Mouse (Mus musculus): ENCODE data around the gene Hist1h3d.
"Not testable (repeated sequence)": the region's sequence is repeated elsewhere in the genome, so short reads cannot be mapped to it uniquely, and the experiment has no call there.

Hist1h3d gene

DNA sequence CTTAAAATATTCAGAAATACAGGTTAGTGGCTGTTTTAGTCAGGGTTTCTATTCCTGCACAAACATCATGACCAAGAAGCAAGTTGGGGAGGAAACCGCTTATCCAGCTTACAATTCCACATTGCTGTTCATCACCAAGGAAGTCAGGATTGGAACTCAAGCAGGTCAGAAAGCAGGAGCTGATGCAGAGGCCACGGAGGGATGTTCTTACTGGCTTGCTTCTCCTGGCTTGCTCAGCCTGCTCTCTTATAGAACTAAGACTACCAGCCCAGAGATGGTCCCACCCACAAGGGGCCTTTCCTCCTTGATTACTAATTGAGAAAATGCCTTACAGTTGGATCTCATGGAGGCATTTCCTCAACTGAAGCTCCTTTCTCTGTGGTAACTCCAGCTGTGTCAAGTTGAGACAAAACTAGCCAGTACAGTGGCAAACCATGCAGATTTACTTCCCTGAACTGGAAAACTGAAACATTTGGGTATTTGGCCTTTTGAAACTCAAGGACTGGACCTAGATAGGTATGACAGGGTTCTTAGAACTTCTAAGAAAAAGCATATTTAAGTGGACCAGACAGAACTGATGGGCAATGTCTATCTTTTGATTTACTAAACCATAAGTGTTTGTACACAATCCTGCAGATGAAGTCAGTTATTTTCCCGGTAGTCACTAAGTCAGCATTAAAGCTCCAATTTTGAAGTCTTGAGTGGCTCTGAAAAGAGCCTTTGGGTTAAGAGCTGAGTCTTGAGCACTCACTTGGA, 33.2 kb upstream of the Hist1h3d start:
- not testable (repeated sequence) for DNase-seq

DNA sequence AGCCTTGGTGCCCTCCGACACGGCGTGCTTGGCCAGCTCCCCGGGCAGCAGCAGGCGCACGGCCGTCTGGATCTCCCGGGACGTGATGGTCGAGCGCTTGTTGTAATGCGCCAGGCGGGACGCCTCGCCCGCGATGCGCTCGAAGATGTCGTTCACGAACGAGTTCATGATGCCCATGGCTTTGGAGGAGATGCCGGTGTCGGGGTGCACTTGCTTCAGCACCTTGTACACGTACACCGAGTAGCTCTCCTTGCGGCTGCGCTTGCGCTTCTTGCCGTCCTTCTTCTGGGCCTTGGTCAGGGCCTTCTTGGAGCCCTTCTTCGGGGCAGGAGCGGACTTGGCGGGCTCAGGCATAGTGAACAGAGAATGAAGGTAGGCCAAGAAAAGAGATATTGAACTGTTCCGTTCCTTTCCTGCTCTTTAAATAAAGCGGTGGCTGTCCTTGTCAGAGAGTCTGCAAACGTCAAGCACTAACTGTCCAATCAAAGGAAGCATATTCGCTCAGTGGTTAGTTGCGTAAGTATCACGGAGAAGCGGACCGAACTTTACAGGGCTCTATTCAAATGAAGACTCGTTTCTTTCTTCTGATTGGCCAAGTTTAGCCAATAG, 32.5 kb upstream of the Hist1h3d start, which contains the start of gene Hist1h2bh:
Gene Hist1h2bh (minus strand): TSS at position 394 of the 609 bp plus-strand sequence.
- peak; percentile 81 for DNase-seq

- DNase-seq, result peak; percentile 82
Observed at GRCm38 (mm10) chr13:23543965-23544786, 31.4 kb upstream of the Hist1h3d start, which contains the start of gene Hist1h3f. Hist1h3f (plus strand) TSS chr13:23544052.

DNA sequence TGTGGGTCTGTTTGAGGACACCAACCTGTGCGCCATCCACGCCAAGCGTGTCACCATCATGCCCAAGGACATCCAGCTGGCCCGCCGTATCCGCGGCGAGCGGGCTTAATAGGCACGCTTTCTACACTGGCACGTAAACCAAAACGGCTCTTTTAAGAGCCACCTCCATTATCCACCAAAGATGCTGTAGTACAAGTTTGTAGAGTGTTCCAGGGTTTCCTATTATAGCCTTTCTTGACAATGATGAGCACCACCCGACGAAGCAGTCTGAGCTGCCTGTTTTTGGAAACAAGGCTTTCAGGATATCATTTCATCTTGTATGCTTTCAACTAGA, 30.8 kb upstream of the Hist1h3d start:
- DNase-seq, result peak; percentile 50

DNA sequence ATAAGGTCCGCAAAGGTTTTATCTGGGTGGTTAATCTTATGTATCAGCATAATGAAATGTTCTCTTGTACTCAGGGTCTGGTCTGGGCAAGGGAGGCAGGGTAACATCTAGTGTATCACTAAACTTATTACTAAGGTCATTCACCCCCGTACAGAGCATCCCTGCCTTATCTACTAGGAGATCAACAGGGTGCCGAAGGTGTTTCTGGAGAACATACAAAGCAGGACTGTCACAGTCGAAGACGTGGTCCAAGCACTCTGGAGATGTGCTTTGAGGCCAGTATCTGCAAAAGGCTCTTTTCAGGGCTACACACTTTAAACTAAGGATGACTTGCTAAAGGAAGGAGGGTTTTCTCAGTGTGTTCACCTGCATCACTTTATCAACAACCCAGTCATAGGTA, 28.9 kb upstream of the Hist1h3d start:
- DNase-seq, result no peak

DNA sequence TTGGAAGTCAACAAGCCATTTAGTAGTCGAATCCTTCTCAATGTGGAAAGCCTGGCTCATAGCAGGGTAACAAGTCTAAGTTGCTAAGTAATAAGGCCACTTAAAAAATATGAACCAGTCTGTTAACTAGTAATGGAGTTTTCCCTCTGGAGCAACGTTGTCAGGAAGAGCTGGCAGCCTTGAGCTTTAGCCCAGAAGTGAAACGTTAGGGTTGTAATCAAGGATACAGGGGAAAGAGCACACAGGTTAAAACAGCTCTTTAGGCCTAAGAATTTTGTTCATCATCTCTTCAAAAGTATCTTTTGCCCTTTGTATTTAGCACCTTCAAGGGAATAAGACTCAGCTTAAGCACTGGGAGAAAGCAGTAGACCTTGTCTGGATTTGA, 24.8 kb upstream of the Hist1h3d start:
- no peak for DNase-seq

- peak; percentile 91 for DNase-seq
Observed at GRCm38 (mm10) chr13:23551146-23551834, 24.3 kb upstream of the Hist1h3d start, which contains the start of gene Hist1h4f. Hist1h4f (minus strand) TSS chr13:23551648.

DNA sequence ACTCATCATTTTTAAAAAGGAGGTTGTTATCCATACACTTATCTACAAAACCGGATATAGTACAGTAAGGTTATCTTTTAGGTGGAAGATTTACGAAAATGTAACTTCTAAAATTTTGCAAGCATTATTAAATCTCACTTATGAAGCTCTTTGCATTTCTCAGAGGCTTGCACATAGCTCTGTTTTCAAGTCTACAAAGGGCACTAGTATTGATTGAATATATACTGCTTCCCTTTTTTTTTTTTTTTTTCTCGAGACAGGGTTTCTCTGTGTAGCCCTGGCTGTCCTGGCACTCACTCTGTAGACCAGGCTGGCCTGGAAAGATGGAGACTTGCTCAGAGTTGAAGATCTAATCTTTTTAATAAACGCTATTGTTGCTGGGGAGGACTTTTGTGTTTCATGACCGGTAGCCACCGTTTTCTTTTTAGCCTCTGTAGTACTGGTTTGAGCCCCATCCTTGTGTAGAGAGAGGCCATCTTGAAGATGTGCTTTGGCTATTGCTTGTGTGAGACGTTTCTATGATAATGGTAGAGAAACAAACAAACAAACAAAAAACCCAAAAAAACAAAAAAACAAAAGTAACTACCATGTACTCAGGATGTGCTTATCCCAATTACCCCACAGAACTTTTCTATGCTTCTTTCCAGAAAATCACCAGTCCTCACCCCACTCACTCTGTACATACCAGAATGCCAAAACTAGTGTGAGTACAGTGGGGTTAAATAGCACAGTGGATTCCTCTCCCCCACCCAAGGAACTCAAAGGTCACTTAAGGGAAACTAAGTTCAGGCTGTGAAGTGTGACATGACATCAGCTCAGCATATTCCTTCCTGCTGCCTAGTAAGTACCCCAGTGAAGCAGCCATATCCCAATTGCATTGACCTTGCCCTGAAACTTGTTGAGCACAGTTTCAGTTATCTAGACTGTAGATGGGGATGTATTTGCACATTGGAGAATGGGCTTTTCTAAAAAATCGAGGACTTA, 23.3 kb upstream of the Hist1h3d start:
- DNase-seq, result no peak

DNA sequence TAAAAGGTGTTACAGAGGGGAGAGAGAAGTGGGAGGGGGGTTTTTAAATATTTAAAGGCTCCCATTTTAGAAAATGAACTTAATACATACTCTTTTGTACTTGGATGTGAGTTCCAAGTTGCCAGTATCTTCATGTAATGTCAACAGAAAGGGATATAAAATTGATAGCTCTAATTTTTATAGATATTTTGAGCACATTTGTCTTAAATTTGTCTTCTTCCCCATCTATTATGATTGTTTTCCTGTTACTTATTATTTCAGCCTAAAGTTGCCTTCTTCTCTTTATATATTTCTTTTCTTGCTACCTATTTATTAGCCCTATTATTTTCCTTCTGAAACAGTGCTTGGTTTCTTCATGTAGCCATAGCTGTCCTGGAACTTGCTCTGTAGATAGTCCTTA, 22.6 kb upstream of the Hist1h3d start, which contains the start of gene Hist1h1d:
Gene Hist1h1d (plus strand): TSS at position 301 of the 400 bp plus-strand sequence.
- no peak for DNase-seq

- no peak for DNase-seq
Observed at GRCm38 (mm10) chr13:23554393-23554792, 21.2 kb upstream of the Hist1h3d start.

DNA sequence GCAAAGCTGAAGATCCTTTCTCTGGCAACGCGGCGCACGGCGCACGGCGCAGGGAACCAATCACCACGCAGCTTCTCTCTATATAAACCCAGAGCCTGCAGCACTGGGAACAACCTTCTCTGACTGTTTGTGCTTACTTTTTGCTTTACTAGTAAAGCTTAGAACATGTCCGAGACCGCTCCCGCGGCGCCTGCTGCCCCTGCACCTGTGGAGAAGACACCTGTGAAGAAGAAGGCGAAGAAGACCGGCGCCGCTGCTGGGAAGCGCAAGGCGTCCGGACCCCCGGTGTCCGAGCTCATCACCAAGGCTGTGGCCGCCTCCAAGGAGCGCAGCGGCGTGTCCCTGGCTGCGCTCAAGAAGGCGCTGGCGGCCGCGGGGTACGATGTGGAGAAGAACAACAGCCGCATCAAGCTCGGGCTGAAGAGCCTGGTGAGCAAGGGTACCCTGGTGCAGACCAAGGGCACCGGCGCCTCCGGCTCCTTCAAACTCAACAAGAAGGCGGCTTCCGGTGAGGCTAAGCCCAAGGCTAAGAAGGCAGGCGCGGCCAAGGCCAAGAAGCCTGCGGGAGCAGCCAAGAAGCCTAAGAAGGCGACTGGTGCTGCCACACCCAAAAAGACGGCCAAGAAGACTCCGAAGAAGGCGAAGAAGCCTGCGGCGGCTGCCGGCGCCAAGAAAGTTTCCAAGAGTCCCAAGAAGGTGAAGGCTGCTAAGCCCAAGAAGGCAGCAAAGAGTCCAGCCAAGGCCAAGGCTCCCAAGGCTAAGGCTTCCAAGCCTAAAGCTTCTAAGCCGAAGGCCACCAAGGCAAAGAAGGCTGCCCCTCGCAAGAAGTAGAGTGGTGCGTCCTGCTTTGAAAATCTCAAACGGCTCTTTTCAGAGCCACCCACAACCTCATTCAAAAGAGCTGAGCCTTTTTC, 20.4 kb upstream of the Hist1h3d start:
- DNase-seq, result peak; percentile 92

GRCm38 (mm10) chr13:23555839-23556416, 19.6 kb upstream of the Hist1h3d start:
- DNase-seq, result peak; percentile 74

GRCm38 (mm10) chr13:23556906-23557305, 18.7 kb upstream of the Hist1h3d start:
- DNase-seq, result no peak

- DNase-seq, result not testable (repeated sequence)
Observed at GRCm38 (mm10) chr13:23560699-23561098, 14.9 kb upstream of the Hist1h3d start.

GRCm38 (mm10) chr13:23561531-23561882, 14.1 kb upstream of the Hist1h3d start:
- not testable (repeated sequence) for DNase-seq

DNA sequence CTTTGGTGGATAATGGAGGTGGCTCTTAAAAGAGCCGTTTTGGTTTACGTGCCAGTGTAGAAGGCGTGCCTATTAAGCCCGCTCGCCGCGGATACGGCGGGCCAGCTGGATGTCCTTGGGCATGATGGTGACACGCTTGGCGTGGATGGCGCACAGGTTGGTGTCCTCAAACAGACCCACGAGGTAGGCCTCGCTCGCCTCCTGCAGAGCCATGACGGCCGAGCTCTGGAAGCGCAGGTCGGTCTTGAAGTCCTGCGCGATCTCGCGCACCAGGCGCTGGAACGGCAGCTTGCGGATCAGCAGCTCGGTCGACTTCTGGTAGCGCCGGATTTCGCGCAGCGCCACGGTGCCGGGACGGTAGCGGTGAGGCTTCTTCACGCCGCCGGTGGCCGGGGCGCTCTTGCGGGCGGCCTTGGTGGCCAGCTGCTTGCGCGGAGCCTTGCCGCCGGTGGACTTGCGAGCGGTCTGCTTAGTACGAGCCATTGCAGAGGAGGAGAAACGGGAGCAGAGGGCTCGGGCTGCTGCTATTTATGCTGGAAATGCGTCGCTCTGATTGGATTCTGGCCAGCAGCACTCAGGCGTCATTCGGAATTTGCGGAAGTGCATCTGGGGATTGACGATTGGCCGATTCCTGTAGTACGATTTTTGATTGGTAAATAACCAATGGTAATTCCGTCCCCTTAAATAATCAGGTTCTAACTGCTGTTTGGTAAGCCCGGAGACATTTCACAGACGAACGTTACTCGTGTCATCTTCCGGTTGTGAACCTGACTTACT, 13.5 kb upstream of the Hist1h3d start, which contains the start of gene Hist1h3e:
Gene Hist1h3e (minus strand): TSS at position 487 of the 777 bp plus-strand sequence.
- peak; percentile 91 for DNase-seq

DNA sequence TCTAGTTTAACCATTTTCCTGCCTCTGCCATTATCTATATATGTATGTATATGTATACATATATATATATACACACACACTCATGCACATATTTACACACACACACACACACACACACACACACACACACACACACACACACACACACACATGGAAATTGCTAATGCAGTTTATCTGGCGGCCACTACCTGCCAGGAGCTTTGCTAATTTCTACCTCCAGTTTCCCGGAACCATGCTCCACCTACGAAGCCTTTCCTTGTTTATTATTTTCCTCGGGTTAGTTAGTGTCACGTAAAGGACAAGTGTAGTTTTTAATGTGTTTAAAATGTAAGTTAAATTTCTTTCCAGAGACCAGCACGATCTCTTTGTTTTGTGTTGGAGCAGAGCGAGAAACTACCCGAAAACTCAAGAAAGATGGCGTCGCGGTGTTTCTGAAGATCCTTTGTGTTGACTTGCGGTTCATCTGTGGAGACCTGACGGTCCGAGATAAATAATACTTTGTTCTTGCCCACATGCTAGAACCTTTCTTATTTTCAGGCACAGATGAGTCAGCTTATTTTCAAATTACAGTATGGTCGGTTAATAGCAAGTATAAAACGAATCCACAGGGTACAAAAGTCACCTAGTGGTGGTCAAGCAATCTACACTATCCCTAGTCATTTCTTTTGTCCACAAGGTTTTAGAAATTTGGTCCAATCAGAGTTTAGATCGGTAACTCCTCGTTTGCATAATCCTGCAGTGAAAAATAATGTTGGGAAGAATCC, 12.7 kb upstream of the Hist1h3d start:
- peak; percentile 42 for DNase-seq

DNA sequence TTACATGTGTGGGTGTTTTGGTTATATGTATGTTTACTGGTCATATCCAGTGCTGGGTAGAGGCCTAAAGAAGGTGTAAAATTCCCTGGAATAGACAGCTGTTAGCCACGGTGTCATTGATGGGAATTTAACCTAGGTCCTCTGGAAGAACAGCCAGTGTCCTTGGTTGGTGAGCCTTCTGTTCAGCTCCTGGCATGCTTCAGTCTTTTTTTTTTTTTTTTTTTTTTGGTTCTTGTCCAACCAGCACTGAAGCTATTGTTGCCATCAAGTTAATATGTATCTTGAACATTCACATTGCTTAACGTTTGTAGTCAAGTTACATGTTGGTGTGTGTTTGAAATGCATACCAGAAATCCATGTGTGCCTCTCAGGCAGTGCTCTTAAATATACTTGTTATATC, 11.1 kb upstream of the Hist1h3d start:
- no peak for DNase-seq
